Mouse (Mus musculus): ENCODE results near the gene Tspo. TPM values are rescaled to one million over a fixed set of nuclear protein-coding genes. Genes with fewer than 3 reads are reported as not detected.
A peak's percentile ranks its signal among the peaks of the same experiment; 100 is the strongest.

The Tspo gene
- polyA plus RNA-seq, 1 experiment from 2014 or later, result 24.7 TPM

- DNase-seq (ENCODE audit: low spot score) (no peak), ATAC-seq (replicated peaks; ENCODE audit: insufficient number of reproducible peaks, low FRiP score, low TSS enrichment, low read depth) (no peak; the same call in 1 of the 2 replicates)
- WGBS, result 78% methylated on average over 13 of the region's 13 CpGs
- Histone ChIP-seq H3K4me1 (ENCODE audit: control insufficient read depth, insufficient read depth, low read length) (no peaks in the 10 kb centered on the region), H3K4me3 (ENCODE audit: low read depth, low read length) (no peak overlapping the region), H3K9ac (replicated peaks; ENCODE audit: low read length) (no peak overlapping the region), H3K9me3 (replicated peaks; ENCODE audit: control insufficient read depth, low read length) (no peaks in the 10 kb centered on the region), H3K4me2 (ENCODE audit: low read depth, low read length) (no peak overlapping the region), H3K36me3 (replicated peaks; ENCODE audit: control insufficient read depth, insufficient read depth, low read depth, low read length) (no peaks in the 10 kb centered on the region; the same call in 1 of the 2 replicates), H3K27me3 (ENCODE audit: control insufficient read depth, insufficient read depth, low read length) (no peaks in the 10 kb centered on the region), H3K27ac (replicated peaks; ENCODE audit: low read depth, low read length) (no peak overlapping the region)
Measured at GRCm38 (mm10) chr15:83602372-83603045, 39.1 kb downstream of the Tspo start.

- H3K4me3 ChIP-seq (ENCODE audit: low read depth, low read length), result no peak overlapping the region
- H3K9me3 ChIP-seq (replicated peaks; ENCODE audit: control insufficient read depth, low read length), result no peaks in the 10 kb centered on the region
- no peaks in the 10 kb centered on the region; the same call in 1 of the 2 replicates for H3K36me3 ChIP-seq (replicated peaks; ENCODE audit: control insufficient read depth, insufficient read depth, low read depth, low read length)
- H3K27ac ChIP-seq (replicated peaks; ENCODE audit: low read depth, low read length), result no peak overlapping the region
- ATAC-seq (replicated peaks; ENCODE audit: insufficient number of reproducible peaks, low FRiP score, low TSS enrichment, low read depth) (no peak), DNase-seq (ENCODE audit: low spot score) (no peak)
- 84% methylated on average over 1 of the region's 1 CpGs for WGBS
- H3K4me2 ChIP-seq (ENCODE audit: low read depth, low read length), result no peak overlapping the region
- no peaks in the 10 kb centered on the region for H3K27me3 ChIP-seq (ENCODE audit: control insufficient read depth, insufficient read depth, low read length)
- no peak overlapping the region for H3K9ac ChIP-seq (replicated peaks; ENCODE audit: low read length)
- no peaks in the 10 kb centered on the region for H3K4me1 ChIP-seq (ENCODE audit: control insufficient read depth, insufficient read depth, low read length)
Measured at GRCm38 (mm10) chr15:83603046-83603396, 39.6 kb downstream of the Tspo start.

- 95% methylated on average over 7 of the region's 7 CpGs for WGBS
- H3K27me3 ChIP-seq (ENCODE audit: control insufficient read depth, insufficient read depth, low read length), result no peaks in the 10 kb centered on the region
Measured at GRCm38 (mm10) chr15:83603426-83603825, 40.0 kb downstream of the Tspo start.

GRCm38 (mm10) chr15:83606216-83606615, 42.8 kb downstream of the Tspo start:
- H3K4me2 ChIP-seq (ENCODE audit: low read depth, low read length), result no peak overlapping the region
- H3K4me1 ChIP-seq (ENCODE audit: control insufficient read depth, insufficient read depth, low read length), result no peaks in the 10 kb centered on the region
- no peak overlapping the region for H3K4me3 ChIP-seq (ENCODE audit: low read depth, low read length)
- DNase-seq (ENCODE audit: low spot score), result no peak
- H3K9me3 ChIP-seq (replicated peaks; ENCODE audit: control insufficient read depth, low read length), result no peaks in the 10 kb centered on the region
- no peaks in the 10 kb centered on the region for H3K27me3 ChIP-seq (ENCODE audit: control insufficient read depth, insufficient read depth, low read length)
- H3K9ac ChIP-seq (replicated peaks; ENCODE audit: low read length), result no peak overlapping the region
- no peak for ATAC-seq (replicated peaks; ENCODE audit: insufficient number of reproducible peaks, low FRiP score, low TSS enrichment, low read depth)
- no peak overlapping the region for H3K27ac ChIP-seq (replicated peaks; ENCODE audit: low read depth, low read length)
- 91% methylated on average over 11 of the region's 11 CpGs for WGBS
- H3K36me3 ChIP-seq (replicated peaks; ENCODE audit: control insufficient read depth, insufficient read depth, low read depth, low read length), result no peaks in the 10 kb centered on the region; the same call in 1 of the 2 replicates

More at GRCm38 (mm10) chr15:83603426-83603825, 40.0 kb downstream of the Tspo start:
- Histone ChIP-seq H3K4me3 (ENCODE audit: low read depth, low read length) (no peak overlapping the region), H3K27ac (replicated peaks; ENCODE audit: low read depth, low read length) (no peak overlapping the region), H3K36me3 (replicated peaks; ENCODE audit: control insufficient read depth, insufficient read depth, low read depth, low read length) (no peaks in the 10 kb centered on the region; the same call in 1 of the 2 replicates), H3K9me3 (replicated peaks; ENCODE audit: control insufficient read depth, low read length) (no peaks in the 10 kb centered on the region), H3K4me2 (ENCODE audit: low read depth, low read length) (no peak overlapping the region), H3K4me1 (ENCODE audit: control insufficient read depth, insufficient read depth, low read length) (no peaks in the 10 kb centered on the region), H3K9ac (replicated peaks; ENCODE audit: low read length) (no peak overlapping the region)
- ATAC-seq (replicated peaks; ENCODE audit: insufficient number of reproducible peaks, low FRiP score, low TSS enrichment, low read depth) (no peak), DNase-seq (ENCODE audit: low spot score) (no peak)

GRCm38 (mm10) chr15:83606700-83607099, 43.3 kb downstream of the Tspo start:
- Histone ChIP-seq H3K9ac (replicated peaks; ENCODE audit: low read length) (no peak overlapping the region), H3K27ac (replicated peaks; ENCODE audit: low read depth, low read length) (no peak overlapping the region), H3K4me2 (ENCODE audit: low read depth, low read length) (no peak overlapping the region), H3K36me3 (replicated peaks; ENCODE audit: control insufficient read depth, insufficient read depth, low read depth, low read length) (no peaks in the 10 kb centered on the region; the same call in 1 of the 2 replicates), H3K9me3 (replicated peaks; ENCODE audit: control insufficient read depth, low read length) (no peaks in the 10 kb centered on the region), H3K27me3 (ENCODE audit: control insufficient read depth, insufficient read depth, low read length) (no peaks in the 10 kb centered on the region), H3K4me1 (ENCODE audit: control insufficient read depth, insufficient read depth, low read length) (no peaks in the 10 kb centered on the region), H3K4me3 (ENCODE audit: low read depth, low read length) (no peak overlapping the region)
- DNase-seq (ENCODE audit: low spot score) (no peak), ATAC-seq (replicated peaks; ENCODE audit: insufficient number of reproducible peaks, low FRiP score, low TSS enrichment, low read depth) (no peak)
- WGBS, result 88% methylated on average over 8 of the region's 8 CpGs

GRCm38 (mm10) chr15:83607115-83607802, 43.9 kb downstream of the Tspo start:
- Histone ChIP-seq H3K27ac (replicated peaks; ENCODE audit: low read depth, low read length) (no peak overlapping the region), H3K27me3 (ENCODE audit: control insufficient read depth, insufficient read depth, low read length) (no peaks in the 10 kb centered on the region), H3K4me2 (ENCODE audit: low read depth, low read length) (no peak overlapping the region), H3K9ac (replicated peaks; ENCODE audit: low read length) (no peak overlapping the region), H3K4me3 (ENCODE audit: low read depth, low read length) (no peak overlapping the region), H3K36me3 (replicated peaks; ENCODE audit: control insufficient read depth, insufficient read depth, low read depth, low read length) (no peaks in the 10 kb centered on the region; the same call in 1 of the 2 replicates), H3K4me1 (ENCODE audit: control insufficient read depth, insufficient read depth, low read length) (no peaks in the 10 kb centered on the region), H3K9me3 (replicated peaks; ENCODE audit: control insufficient read depth, low read length) (no peaks in the 10 kb centered on the region)
- DNase-seq (ENCODE audit: low spot score) (peak; percentile 77), ATAC-seq (replicated peaks; ENCODE audit: insufficient number of reproducible peaks, low FRiP score, low TSS enrichment, low read depth) (no peak; the same call in 1 of the 2 replicates)
- 48% methylated on average over 15 of the region's 15 CpGs for WGBS

GRCm38 (mm10) chr15:83615245-83615644, 51.9 kb downstream of the Tspo start:
- no peak for ATAC-seq (replicated peaks; ENCODE audit: insufficient number of reproducible peaks, low FRiP score, low TSS enrichment, low read depth)
- Histone ChIP-seq H3K36me3 (replicated peaks; ENCODE audit: control insufficient read depth, insufficient read depth, low read depth, low read length) (no peaks in the 10 kb centered on the region), H3K9ac (replicated peaks; ENCODE audit: low read length) (no peak overlapping the region), H3K4me3 (ENCODE audit: low read depth, low read length) (no peak overlapping the region), H3K4me1 (ENCODE audit: control insufficient read depth, insufficient read depth, low read length) (no peaks in the 10 kb centered on the region), H3K9me3 (replicated peaks; ENCODE audit: control insufficient read depth, low read length) (no peaks in the 10 kb centered on the region), H3K27ac (replicated peaks; ENCODE audit: low read depth, low read length) (no peak overlapping the region), H3K27me3 (ENCODE audit: control insufficient read depth, insufficient read depth, low read length) (no peaks in the 10 kb centered on the region), H3K4me2 (ENCODE audit: low read depth, low read length) (no peak overlapping the region)
- DNase-seq (ENCODE audit: low spot score), result no peak
- 91% methylated on average over 3 of the region's 3 CpGs for WGBS

Data from embryonic facial prominence, embryonic 11.5 days (tissue).